Mouse (Mus musculus) bone marrow macrophage, adult 2 months (primary cell): Measurements from ENCODE around the gene Ildr1.

Experiments used
- CTCF ChIP-seq: IDR thresholded peaks from 2 replicates; pipeline ENCODE4 v1.5.1; 2012; ENCODE audit warnings: low read depth, mild to moderate bottlenecking, low read length, moderate library complexity
- POLR2A ChIP-seq: IDR thresholded peaks from 2 replicates; pipeline ENCODE4 v1.6.1; 2012; ENCODE audit warnings: mild to moderate bottlenecking, low read depth, low read length, borderline replicate concordance

DNA sequence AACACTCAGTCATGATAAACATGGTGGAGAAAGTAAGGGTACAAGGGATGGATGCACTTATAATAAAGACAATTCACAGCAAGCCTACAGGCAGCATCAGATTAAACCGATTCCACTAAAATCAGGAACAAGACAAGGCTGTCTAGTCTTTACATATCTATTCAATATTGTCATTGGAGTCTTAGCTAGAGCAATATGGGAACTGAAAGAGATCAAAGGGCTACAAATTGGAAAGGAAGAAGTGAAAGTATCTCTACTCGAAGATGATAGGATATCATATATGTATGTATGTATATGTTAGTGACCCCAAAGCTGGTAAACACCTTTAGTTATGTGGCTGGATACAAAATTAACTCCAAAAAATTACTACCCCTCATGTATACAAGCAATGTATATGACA is 35.2 kb downstream of the Ildr1 start:
- no peak for TF ChIP-seq CTCF
- no peak for TF ChIP-seq POLR2A
